Mouse (Mus musculus) adrenal gland, adult (tissue): ENCODE measurements at regions not wholly inside any gene's neighbourhood (a gene's known extent, or its start where the extent isn't known, plus 50 kb on each side); places are given as distances from the start of the nearest gene placed in this dataset.

ENCODE experiments used
- DNase-seq, 2 experiments: peaks; one replicate each; pipeline ENCODE4 v3.0.0; 2022 to 2023; ENCODE audit warnings: low spot score in 1 of 2; ENCODE audit not compliant: inconsistent age in 2 of 2

DNA sequence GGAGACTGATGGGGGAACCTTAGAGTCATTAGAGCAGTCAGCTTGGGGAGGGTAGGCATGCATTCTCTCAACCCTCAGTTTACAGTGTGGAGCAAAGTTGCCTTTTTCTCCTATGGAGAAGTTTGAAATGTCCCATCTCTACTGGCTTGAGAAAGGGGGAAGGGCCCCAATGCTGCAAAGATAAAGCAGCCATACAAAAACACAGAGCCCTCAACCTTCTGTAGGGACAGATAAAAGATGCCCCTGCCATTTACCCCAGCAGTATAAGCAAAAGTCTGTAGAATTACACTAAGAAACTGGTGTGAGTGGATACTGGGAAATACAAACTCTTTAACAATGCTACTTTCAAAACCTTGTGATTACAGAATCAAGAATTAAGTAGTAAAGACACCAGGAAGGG lies 71.9 kb upstream of the Tmem215 start:
- DNase-seq: no peak

DNA sequence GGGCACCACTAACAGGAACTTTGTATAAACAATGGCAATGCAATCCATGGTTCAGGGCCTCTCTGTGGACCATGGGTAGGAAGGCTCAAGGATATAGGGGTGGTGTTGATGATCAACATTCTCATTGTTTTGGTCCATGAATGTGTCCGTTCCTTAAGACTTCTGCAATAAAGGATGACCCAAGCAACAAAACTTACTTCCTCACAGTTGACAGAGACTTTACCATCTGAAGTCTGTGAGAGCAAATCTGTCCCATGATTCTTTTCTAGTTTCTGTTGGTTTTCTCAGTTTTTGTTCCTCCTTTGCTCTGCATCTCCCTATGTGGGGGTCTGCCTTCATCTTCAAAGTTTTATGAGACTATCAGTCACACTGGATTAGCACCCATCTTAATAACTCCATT lies 81.8 kb upstream of the Tmem215 start:
- DNase-seq: no peak

DNA sequence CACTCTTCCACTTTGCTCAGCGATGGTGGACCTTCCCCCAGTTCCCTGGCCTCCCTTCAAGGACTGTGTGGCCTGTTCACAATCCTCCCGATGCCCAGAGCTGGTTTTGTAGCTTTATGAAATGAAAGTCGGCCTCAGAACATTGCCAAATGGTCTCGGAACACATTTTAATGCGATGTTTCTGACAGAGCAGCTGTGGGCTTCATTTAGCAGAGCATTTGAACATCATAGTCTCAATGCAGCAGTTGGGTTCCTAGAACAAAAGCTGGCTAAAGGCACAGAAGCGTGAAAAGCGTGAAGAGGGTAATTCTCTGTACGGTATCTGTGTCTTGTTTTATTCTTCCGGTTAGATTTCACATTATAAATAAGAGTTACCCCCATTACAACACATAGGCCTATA lies 86.7 kb upstream of the Tmem215 start:
- no peak for DNase-seq

DNA sequence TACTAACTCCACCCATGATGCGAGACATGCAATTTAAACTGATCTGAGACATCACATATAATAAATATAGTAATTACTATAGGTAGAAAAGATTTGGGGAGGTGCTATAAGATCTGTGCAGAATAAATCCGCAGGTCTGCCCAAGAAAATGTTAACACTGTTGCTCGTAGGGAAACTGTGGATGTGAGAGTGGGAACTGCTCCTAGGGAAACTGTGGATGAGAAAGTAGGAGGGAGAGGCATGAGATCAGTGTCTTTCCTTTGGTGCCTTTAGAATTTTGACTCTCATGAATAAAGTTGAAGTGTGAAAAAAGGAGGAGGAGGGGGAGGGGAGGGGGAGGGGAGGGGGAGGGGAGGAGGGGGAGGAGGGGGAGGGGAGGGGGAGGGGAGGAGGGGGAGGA lies 87.3 kb upstream of the Tmem215 start:
- no peak for DNase-seq

DNA sequence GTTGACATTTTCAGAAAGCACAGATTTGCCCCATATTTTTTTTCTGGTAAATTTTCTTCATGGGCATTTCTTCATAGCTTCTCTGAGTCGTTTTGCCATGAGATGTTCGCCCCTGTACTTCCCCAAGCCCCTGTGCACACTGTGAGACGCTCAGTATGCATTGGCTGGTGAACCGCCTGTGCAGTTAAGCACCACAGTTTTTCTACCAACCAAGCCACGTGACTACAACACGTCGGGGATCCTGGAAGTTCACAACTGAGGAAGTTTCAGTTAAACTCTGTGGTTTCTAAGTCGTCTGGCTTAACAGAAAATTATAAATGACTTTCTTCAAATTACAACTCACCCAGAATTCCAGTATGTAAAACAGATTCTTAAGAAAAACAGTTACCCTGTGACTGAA lies 91.7 kb upstream of the Tmem215 start:
- DNase-seq: no peak

DNA sequence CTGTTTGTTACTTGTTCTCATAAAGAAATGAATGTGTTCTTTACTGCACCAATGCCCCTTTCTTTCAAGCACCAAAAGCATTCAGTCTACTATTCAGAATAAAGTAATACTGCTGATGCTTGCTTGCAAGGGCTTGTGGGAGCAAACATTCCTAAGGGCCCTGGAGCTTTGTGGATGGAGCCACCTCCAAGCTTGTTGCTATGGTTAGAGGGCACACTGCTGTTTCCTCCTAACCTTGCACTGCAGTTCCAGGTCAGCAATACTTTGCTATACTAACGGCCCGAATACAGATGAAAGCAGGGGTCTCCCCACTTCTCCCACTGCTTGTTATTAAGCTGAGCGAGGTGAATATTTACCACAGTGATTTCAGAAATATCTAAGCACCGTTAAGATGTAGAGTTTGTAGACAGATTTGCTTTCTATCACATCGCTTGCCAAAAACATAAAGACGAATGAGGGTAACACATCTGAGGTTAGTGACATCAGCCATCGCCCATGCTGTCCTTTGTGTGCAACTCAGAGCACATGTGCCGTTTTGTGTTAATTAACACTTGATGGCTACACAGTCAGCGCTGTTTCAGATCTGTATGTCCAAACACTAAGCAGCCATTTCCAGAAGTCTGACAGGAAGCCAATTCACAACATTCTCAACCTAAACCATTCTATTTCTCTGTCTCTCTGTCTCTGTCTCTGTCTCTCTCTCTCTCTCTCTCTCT lies 96.4 kb upstream of the Ndufb6 start:
- DNase-seq: no peak

DNA sequence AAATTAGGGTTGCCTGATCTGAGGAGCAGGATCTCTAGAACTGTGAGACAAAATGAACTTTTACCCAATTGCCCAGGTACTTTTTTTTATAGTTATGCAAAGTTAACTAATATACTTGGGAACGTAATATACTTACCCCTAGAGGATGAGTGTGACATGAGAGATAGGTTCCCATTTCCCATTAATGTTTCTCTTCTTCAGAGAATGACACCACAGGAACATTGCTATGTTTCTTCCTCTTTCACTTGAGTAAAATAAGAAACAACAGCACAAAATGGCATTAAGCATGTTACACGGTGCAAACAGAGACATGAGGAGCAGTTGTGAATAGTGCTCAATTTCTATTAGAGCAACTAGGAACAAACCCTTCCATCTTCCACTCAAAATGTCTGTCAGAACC lies 95.0 kb upstream of the Ndufb6 start:
- DNase-seq: no peak

DNA sequence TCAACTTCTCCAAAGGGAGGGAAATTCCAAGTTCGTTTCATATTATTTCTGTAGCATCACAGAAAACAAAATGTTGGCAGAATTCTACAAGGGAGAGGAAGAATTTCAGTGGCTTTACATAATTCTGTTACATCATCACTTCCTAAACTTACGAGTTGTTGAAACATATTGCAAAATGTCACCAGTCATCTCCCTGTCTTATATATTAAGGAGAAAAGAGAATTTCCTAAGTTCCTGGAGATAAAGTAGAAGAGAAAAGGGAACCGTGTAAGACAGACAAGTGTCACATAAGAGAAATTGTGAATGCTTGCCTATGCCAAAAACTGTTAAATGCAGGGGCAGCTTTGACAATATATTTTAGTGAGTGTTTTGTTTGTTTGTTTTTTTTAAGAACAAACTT lies 85.1 kb upstream of the Ndufb6 start:
- no peak for DNase-seq

DNA sequence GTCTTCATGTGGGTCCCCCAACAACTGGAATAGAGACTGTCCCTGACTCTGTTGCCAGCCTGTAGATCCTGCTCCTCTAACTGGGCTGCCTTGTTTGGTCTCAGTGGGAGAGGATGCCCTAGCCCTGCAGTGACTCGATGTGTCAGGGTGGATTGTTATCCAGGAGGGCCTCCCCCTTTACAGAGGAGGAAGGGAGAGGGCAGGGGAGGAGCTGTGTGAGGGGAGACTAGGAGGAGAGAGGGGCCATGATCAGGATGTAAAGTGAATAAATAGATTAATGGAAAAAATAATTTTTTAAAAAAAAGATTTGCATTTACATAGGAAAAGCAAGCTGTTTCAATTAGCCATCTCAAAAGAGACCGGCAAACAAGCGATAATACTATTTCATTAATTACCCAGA lies 80.1 kb upstream of the Ndufb6 start:
- no peak for DNase-seq

DNA sequence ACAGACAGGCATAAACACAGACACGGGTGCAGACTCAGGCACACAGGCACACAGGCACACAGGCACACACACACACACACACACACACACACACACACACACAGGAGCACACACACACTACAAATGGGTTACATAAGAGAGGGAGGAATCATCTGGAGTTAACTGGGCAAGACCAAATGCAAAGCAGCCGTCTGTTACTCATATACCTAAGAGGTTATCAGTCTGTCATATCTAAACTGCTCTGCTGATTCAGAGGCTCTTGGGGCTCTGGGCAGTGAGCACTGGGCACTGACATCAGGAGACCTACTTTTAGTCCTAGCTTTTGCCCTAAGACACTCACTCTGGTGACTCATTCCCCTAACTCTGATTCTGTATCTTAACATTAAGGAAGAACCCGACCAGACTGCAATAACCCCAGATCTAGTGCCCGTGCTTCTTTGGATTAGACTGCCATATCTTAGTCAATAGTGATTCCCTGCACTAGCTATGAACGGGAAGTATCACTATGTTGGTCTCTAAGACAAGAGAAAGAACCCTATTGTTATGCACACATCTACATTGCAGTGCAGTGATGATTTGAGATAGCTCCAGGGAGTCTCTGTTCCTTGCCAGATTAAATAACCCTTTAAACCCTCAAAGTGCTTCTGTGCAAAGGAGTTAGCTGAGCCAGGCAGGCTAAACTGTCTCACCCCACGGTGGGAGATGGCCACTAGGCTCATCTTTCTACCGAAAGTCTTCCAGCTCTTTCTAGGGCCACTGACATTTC lies 78.0 kb upstream of the Ndufb6 start:
- peak; percentile 23 to 45 for DNase-seq

DNA sequence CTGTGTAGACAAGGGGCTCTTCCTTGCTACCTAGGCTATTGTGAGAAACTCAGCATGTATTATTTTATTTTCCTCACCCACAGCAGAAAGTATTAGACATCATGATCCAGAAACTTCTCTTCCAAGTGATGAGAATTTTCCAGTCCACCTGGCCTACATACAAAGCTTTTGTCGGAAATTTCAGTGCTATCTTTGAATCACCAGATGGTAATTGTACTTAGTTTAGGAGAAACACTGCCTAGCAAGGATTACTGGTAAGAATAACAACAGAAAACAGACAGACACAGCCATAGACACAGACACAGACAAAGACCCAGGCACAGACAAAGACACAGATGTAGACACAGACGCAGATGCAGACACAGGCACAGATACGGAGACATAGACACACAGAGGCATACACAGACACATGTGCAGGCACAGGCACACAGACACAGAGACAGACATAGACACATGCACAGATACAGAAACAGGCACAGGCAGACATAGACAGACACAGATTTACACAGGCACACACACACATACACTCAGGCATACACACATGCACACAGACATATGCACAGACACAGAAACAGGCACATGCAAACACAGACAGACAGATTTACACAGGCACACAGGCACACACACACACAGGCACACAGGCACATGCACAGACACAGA lies 76.7 kb upstream of the Ndufb6 start:
- no peak for DNase-seq

DNA sequence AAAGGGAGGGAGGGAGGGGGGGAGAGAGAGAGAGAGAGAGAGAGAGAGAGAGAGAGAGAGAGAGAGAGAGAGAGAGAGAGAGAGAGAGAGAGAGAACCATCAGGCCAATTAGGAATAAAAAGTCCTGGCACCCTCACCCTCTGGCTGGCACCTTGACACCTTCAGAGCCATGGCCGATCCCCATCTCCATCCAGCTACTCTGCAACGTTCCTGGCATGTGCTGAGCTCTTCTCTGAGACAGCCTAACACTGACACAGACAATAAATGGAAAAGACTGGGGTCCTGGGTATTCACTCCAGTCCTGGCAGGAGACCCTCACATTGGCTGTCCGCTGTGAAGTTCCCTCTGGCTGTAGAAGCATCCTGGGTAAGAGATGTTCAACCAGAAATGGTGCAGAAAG lies 75.2 kb upstream of the Ndufb6 start:
- DNase-seq: no peak

DNA sequence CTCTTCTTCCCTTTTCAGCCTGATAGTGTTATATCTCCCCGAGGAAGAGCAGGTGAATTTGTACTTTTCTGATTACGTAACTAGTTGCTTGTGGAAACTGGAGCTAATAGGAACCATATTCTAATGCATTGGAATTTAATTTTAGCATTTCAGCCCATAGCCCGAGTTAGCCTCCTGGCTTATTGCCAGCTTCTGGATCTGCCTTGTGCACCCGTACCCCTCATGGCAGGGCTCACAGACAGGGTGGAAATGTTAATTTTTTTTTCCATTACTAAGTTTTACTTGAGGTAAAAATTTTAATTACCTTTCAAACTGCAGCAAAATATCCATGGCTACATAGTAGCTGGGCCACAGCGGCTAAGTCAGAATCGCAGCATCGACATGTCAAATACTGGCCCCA lies 72.4 kb upstream of the Ndufb6 start:
- no peak for DNase-seq

DNA sequence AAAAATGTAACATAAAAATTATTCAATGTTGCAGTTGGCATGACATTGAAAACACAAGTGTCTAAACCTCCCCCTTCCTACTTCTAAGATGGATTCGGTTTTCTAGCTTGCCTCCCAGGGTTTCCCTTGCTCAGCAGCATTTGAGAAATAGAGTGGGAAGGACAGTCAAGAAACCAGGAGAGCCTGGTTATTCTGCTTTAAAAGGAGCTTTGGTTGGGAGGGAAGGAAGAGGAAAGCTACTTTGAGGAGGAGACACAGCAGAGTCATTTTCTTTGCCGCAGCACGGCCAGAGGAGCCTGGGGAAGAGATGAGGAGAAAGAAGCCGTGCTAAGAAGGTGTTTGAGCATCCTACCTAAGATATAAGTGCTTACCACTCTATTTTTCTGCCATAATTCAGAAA lies 71.9 kb upstream of the Ndufb6 start:
- no peak for DNase-seq

DNA sequence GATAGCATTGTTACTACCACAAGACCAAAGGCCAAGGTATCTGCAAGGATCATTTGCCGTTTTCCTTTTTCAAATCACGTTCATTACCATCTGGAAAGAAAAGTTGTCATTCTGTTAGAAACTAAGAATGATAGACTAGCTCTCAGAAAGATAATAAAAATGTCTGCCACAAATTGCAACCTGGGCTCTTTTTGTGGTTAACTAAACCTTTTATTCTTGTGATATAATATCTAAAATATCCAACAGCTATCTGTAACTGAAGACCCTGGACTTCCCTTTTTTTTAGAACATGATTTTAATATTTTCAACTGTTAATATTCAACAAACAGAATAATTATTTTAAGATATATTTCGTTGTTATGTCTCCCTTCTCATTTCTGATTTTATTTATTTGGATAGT lies 66.6 kb upstream of the Ndufb6 start:
- DNase-seq: no peak

DNA sequence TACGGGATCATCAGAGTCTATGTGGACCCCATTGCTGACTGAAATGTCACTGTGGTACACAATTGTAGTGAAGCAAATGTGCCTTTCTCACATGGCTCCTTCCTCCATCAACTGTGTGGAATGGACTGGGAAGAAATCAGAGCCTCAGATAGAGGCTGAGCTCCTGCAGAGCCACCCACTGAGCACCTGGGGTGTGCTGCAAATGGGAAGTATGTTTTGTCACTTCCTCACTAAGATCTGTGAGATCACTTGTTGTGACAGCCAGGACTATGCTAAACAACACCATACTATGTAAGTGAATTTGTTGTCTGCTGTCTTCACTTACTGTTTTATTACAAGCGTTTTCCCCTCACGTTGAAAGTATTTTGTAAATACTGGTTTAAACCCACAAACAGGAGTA lies 63.0 kb upstream of the Ndufb6 start:
- DNase-seq: no peak

DNA sequence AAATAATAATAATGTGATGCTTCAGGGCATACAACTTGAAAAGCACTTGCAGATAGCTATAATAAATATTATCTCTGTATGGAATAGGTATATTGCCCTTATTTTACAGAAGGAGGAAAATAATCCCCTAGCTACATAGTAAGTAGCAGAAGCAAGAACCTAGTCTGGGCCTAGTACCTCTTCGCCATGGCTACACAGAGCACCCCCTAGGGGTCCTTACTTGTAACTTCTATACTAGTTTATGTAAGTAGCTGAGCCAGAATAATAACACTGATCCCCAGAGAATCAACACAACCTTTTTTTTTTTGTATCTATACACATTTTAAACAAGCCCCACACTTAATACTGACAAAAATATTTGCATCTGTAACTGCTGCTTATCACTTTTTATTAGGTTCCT lies 55.6 kb upstream of the Ndufb6 start:
- no peak for DNase-seq

DNA sequence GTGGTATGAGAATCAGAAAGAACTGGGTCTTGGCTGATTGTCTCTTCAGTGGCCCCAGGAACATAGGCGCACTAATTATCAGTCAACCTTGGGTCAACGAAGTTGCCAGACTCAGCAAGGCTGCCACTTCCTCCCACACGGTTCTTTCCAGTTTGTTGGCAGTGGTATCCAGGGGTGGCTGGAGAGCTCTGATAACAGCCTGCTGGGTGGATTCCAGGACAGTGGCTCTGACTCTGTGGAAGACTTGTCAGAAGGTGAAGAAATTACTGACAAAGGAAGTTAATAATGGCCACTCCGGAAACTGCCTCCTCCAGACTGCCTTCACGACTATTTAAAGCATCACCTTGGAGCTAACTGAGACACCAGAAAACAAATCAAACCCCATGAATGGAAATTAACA lies 50.5 kb upstream of the Ndufb6 start:
- no peak for DNase-seq
